Mouse (Mus musculus): Measurements from ENCODE around the gene Rela. TPM values are rescaled to one million over a fixed set of nuclear protein-coding genes. Genes with fewer than 3 reads are reported as not detected.
A peak's percentile ranks its signal among the peaks of the same experiment; 100 is the strongest.

The Rela gene
- polyA plus RNA-seq, 1 experiment from 2014 or later = 50.1 TPM

GRCm38 (mm10) chr19:5641021-5641420, 3.7 kb downstream of the Rela start:
- ATAC-seq = no peak
- DNase-seq (ENCODE audit: low spot score) = no peak
- H3K9ac ChIP-seq (replicated peaks; ENCODE audit: low read depth) = no peak overlapping the region
- TF ChIP-seq CTCF (IDR thresholded peaks at IDR 0.05) = no peak
- TF ChIP-seq EP300 (IDR thresholded peaks at IDR 0.05) = no peak
- H3K4me3 ChIP-seq (ENCODE audit: low read depth, low read length) = no peak overlapping the region
- H3K9me3 ChIP-seq (ENCODE audit: low read length) = no peaks in the 10 kb centered on the region
- H3K4me1 ChIP-seq (ENCODE audit: insufficient read depth, low read depth, low read length) = peaks cover 11% of the 10 kb centered on the region
- H3K27me3 ChIP-seq (replicated peaks; ENCODE audit: insufficient read depth, low read length) = no peaks in the 10 kb centered on the region
- H3K4me2 ChIP-seq (replicated peaks; ENCODE audit: low read depth, low read length) = no peak overlapping the region
- no peak overlapping the region for H3K27ac ChIP-seq (ENCODE audit: low read length)
- WGBS = 85% methylated on average over 17 of the region's 17 CpGs
- H3K36me3 ChIP-seq (ENCODE audit: insufficient read depth, low read length) = peaks cover 32% of the 10 kb centered on the region; the same call in 1 of the 2 replicates

DNA sequence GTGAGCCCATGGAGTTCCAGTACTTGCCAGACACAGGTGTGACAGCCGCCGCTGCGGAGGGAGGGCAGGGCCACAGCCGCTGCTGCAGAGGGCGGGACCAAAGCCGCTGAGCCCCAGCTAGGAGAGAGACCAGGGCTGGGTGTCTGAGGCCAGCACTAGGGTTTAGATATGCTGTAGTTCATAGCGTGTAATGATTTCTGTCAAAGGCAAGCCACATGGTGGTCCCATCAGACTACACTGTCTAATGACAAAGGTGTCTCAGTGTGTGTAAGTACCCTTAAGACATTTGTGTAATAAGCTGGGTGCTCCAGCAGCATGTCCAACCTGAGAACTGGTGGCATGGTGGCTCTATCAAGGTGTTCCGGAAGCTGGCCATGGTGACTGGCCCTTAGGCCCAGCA, 4.4 kb downstream of the Rela start:
- TF ChIP-seq EP300 (IDR thresholded peaks at IDR 0.05) (no peak), CTCF (IDR thresholded peaks at IDR 0.05) (no peak)
- H3K36me3 ChIP-seq (ENCODE audit: insufficient read depth, low read length) = peaks cover 38% of the 10 kb centered on the region; the same call in 1 of the 2 replicates
- H3K4me1 ChIP-seq (ENCODE audit: insufficient read depth, low read depth, low read length) = peaks cover 10% of the 10 kb centered on the region
- no peak overlapping the region for H3K4me3 ChIP-seq (ENCODE audit: low read depth, low read length)
- no peaks in the 10 kb centered on the region for H3K27me3 ChIP-seq (replicated peaks; ENCODE audit: insufficient read depth, low read length)
- no peak overlapping the region for H3K27ac ChIP-seq (ENCODE audit: low read length)
- no peak overlapping the region for H3K9ac ChIP-seq (replicated peaks; ENCODE audit: low read depth)
- no peaks in the 10 kb centered on the region for H3K9me3 ChIP-seq (ENCODE audit: low read length)
- no peak for DNase-seq (ENCODE audit: low spot score)
- 92% methylated on average over 8 of the region's 8 CpGs for WGBS
- H3K4me2 ChIP-seq (replicated peaks; ENCODE audit: low read depth, low read length) = no peak overlapping the region
- no peak for ATAC-seq

DNA sequence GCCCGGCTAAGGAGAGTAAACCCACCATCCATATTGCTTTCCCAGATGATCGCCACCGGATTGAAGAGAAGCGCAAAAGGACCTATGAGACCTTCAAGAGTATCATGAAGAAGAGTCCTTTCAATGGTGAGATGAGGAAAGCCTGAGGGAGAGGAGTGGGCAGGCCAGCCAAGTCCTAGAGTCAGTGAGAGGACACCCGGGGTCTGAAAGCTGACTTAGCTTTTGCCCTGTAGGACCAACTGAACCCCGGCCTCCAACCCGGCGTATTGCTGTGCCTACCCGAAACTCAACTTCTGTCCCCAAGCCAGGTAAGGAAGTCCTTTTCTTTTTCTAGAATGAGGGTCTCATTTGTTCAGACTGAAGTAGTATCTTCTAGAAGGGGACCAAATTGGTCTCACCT, 8.0 kb downstream of the Rela start:
- no peak for ATAC-seq
- Histone ChIP-seq H3K4me2 (replicated peaks; ENCODE audit: low read depth, low read length) (no peak overlapping the region), H3K4me1 (ENCODE audit: insufficient read depth, low read depth, low read length) (peaks cover 3% of the 10 kb centered on the region; the same call in 1 of the 2 replicates), H3K36me3 (ENCODE audit: insufficient read depth, low read length) (peaks cover 42% of the 10 kb centered on the region; the same call in 1 of the 2 replicates), H3K4me3 (ENCODE audit: low read depth, low read length) (no peak overlapping the region), H3K9ac (replicated peaks; ENCODE audit: low read depth) (no peak overlapping the region), H3K27me3 (replicated peaks; ENCODE audit: insufficient read depth, low read length) (no peaks in the 10 kb centered on the region), H3K27ac (ENCODE audit: low read length) (no peak overlapping the region), H3K9me3 (ENCODE audit: low read length) (no peaks in the 10 kb centered on the region)
- no peak for DNase-seq (ENCODE audit: low spot score)
- TF ChIP-seq EP300 (IDR thresholded peaks at IDR 0.05) (no peak), CTCF (IDR thresholded peaks at IDR 0.05) (no peak)
- 97% methylated on average over 9 of the region's 9 CpGs for WGBS

DNA sequence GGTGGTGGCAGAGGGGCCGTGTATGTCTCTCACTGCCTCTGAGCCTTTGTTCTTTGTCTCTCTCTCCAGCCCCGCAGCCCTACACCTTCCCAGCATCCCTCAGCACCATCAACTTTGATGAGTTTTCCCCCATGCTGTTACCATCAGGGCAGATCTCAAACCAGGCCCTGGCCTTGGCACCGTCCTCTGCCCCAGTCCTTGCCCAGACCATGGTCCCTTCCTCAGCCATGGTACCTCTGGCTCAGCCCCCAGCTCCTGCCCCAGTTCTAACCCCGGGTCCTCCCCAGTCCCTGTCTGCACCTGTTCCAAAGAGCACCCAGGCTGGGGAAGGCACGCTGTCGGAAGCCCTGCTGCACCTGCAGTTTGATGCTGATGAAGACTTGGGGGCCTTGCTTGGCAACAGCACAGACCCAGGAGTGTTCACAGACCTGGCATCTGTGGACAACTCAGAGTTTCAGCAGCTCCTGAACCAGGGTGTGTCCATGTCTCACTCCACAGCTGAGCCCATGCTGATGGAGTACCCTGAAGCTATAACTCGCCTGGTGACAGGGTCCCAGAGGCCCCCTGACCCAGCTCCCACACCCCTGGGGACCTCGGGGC, 9.5 kb downstream of the Rela start:
- no peak overlapping the region for H3K4me3 ChIP-seq (ENCODE audit: low read depth, low read length)
- 97% methylated on average over 8 of the region's 8 CpGs for WGBS
- no peak overlapping the region for H3K4me2 ChIP-seq (replicated peaks; ENCODE audit: low read depth, low read length)
- H3K36me3 ChIP-seq (ENCODE audit: insufficient read depth, low read length) = peaks cover 51% of the 10 kb centered on the region
- no peaks in the 10 kb centered on the region for H3K9me3 ChIP-seq (ENCODE audit: low read length)
- no peak for ATAC-seq
- H3K27me3 ChIP-seq (replicated peaks; ENCODE audit: insufficient read depth, low read length) = no peaks in the 10 kb centered on the region
- peaks cover 3% of the 10 kb centered on the region; the same call in 1 of the 2 replicates for H3K4me1 ChIP-seq (ENCODE audit: insufficient read depth, low read depth, low read length)
- TF ChIP-seq EP300 (IDR thresholded peaks at IDR 0.05) = no peak
- no peak for TF ChIP-seq CTCF (IDR thresholded peaks at IDR 0.05)
- no peak for DNase-seq (ENCODE audit: low spot score)
- no peak overlapping the region for H3K9ac ChIP-seq (replicated peaks; ENCODE audit: low read depth)
- H3K27ac ChIP-seq (ENCODE audit: low read length) = no peak overlapping the region

- H3K27me3 ChIP-seq (replicated peaks; ENCODE audit: insufficient read depth, low read length) = no peaks in the 10 kb centered on the region
- peak overlapping the region; percentile 87 for H3K27ac ChIP-seq (ENCODE audit: low read length)
- H3K4me1 ChIP-seq (ENCODE audit: insufficient read depth, low read depth, low read length) = peaks cover 3% of the 10 kb centered on the region; the same call in 1 of the 2 replicates
- H3K9ac ChIP-seq (replicated peaks; ENCODE audit: low read depth) = no peak overlapping the region
- 93% methylated on average over 6 of the region's 6 CpGs for WGBS
- no peak for ATAC-seq
- TF ChIP-seq EP300 (IDR thresholded peaks at IDR 0.05) = no peak
- TF ChIP-seq CTCF (IDR thresholded peaks at IDR 0.05) = no peak
- no peaks in the 10 kb centered on the region for H3K9me3 ChIP-seq (ENCODE audit: low read length)
- no peak overlapping the region for H3K4me2 ChIP-seq (replicated peaks; ENCODE audit: low read depth, low read length)
- no peak for DNase-seq (ENCODE audit: low spot score)
- peaks cover 50% of the 10 kb centered on the region for H3K36me3 ChIP-seq (ENCODE audit: insufficient read depth, low read length)
- H3K4me3 ChIP-seq (ENCODE audit: low read depth, low read length) = no peak overlapping the region
These were observed 10.5 kb downstream of the Rela start for GRCm38 (mm10) chr19:5647791-5648190.

DNA sequence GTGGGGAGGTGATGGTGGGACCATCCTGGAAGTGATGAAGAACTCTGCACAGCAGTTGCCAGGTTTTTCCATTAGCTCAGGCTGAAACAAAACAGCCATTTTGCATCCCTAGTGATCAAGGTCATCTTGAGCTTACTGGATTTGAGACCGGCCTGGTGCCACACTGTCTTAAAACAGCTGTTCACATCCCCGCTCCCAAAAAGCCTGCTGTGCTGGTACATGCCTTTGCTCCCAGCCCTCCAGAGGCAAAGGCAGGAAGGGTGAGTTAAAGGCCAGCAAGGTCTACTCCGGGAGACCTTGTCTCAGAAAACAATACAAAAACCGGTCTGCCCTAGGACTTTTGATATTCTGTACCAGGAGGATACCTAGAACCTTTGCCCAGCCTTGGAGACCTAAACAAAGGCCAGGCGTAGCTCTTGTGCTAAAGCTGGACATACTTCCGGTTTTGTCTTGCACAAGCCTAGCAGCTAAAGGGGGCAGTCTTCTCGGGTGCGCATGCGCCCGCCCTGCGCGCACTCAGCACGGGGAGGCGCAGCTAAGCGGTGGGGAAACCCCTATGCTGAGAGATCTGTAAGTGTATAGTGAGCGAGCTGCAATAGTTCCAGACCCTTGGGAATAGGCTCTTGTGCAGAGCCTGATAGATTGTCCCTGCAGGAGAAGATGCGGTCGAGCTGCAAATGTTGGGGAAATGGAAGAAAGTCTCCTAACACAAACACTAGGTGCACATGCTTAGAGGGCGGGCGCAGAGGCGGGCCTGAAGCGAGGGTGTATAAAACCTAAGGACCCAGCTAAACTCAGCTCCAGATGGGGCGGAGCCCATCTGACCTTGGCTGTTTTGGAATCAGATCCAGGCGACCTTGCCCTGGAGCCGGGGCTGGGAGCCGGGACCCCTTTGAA, 11.4 kb downstream of the Rela start:
- Histone ChIP-seq H3K9ac (replicated peaks; ENCODE audit: low read depth) (no peak overlapping the region), H3K4me3 (ENCODE audit: low read depth, low read length) (no peak overlapping the region), H3K36me3 (ENCODE audit: insufficient read depth, low read length) (peaks cover 56% of the 10 kb centered on the region), H3K27me3 (replicated peaks; ENCODE audit: insufficient read depth, low read length) (no peaks in the 10 kb centered on the region), H3K4me1 (ENCODE audit: insufficient read depth, low read depth, low read length) (peaks cover 3% of the 10 kb centered on the region; the same call in 1 of the 2 replicates), H3K27ac (ENCODE audit: low read length) (peak overlapping the region; percentile 87), H3K4me2 (replicated peaks; ENCODE audit: low read depth, low read length) (peak overlapping the region; percentile 50), H3K9me3 (ENCODE audit: low read length) (no peaks in the 10 kb centered on the region)
- DNase-seq (ENCODE audit: low spot score) (peak; percentile 97), ATAC-seq (peak; percentile 95)
- 4% methylated on average over 26 of the region's 26 CpGs for WGBS
- TF ChIP-seq EP300 (IDR thresholded peaks at IDR 0.05) (no peak), CTCF (IDR thresholded peaks at IDR 0.05) (peak; percentile 58)

All from lung, postnatal 0 days (tissue).